Mouse (Mus musculus) ES-Bruce4 (cell line): ENCODE data around the gene Mlx.

Experiments
- CTCF ChIP-seq: IDR thresholded peaks from one replicate; pipeline ENCODE4 v1.8.1; 2011; ENCODE audit warnings: low read depth, low read length
- EP300 ChIP-seq: IDR thresholded peaks from 2 replicates; pipeline ENCODE4 v1.6.1; 2011; ENCODE audit warnings: low read depth, low read length; ENCODE audit not compliant: insufficient read depth
- POLR2A ChIP-seq: IDR thresholded peaks from one replicate; pipeline ENCODE4 v1.8.1; 2011; ENCODE audit warnings: low read length; ENCODE audit not compliant: insufficient read depth

- TF ChIP-seq POLR2A (no peak), EP300 (no peak), CTCF (no peak)
These were observed 53.2 kb downstream of the Mlx start for GRCm38 (mm10) chr11:101140164-101140819.
